Mouse (Mus musculus): Measurements from ENCODE around the gene Gpr142. TPM values are rescaled to one million over a fixed set of nuclear protein-coding genes. Genes with fewer than 3 reads are reported as not detected.

Gene Gpr142
- 0.13 TPM in 1 of 2 replicates, not detected in the other for polyA plus RNA-seq (2014; fragmentation: Nextera tagmentation; extraction: Ambion mirVana)

GRCm38 (mm10) chr11:114798624-114799023, at the start of gene Gpr142:
Gene Gpr142 (plus strand): TSS chr11:114798924.
- Histone ChIP-seq H3K9me3 (ENCODE audit: control insufficient read depth, low read length) (no peaks in the 10 kb centered on the region), H3K36me3 (ENCODE audit: control insufficient read depth, insufficient read depth, low read length) (no peaks in the 10 kb centered on the region), H3K4me2 (ENCODE audit: low read depth, severe bottlenecking) (no peak within 1 kb of the TSS), H3K27ac (replicated peaks; ENCODE audit: low read depth, low read length) (no peak within 1 kb of the TSS), H3K4me3 (ENCODE audit: low read depth, low read length) (no peak within 1 kb of the TSS), H3K27me3 (ENCODE audit: control insufficient read depth, insufficient read depth, low read length) (peaks cover 7% of the 10 kb centered on the region), H3K4me1 (ENCODE audit: control insufficient read depth, insufficient read depth, low read length) (peaks cover 17% of the 10 kb centered on the region), H3K9ac (ENCODE audit: low read length) (no peak within 1 kb of the TSS)
- WGBS: 93% methylated on average over 3 of the region's 3 CpGs
- ATAC-seq (ENCODE audit: insufficient number of reproducible peaks, low FRiP score, low TSS enrichment, low read depth) (no peak), DNase-seq (ENCODE audit: low spot score) (no peak)

- peak within 1 kb of the TSS; percentile 18; the same call in 1 of the 2 replicates for H3K9ac ChIP-seq (ENCODE audit: low read length)
- H3K4me1 ChIP-seq (ENCODE audit: control insufficient read depth, insufficient read depth, low read length): peaks cover 3% of the 10 kb centered on the region; the same call in 1 of the 2 replicates
- peaks cover 17% of the 10 kb centered on the region for H3K27me3 ChIP-seq (ENCODE audit: control insufficient read depth, insufficient read depth, low read length)
- H3K36me3 ChIP-seq (ENCODE audit: control insufficient read depth, insufficient read depth, low read length): no peaks in the 10 kb centered on the region
- 3% methylated on average over 51 of the region's 51 CpGs for WGBS
- H3K27ac ChIP-seq (replicated peaks; ENCODE audit: low read depth, low read length): no peak within 1 kb of the TSS
- no peaks in the 10 kb centered on the region for H3K9me3 ChIP-seq (ENCODE audit: control insufficient read depth, low read length)
- H3K4me3 ChIP-seq (ENCODE audit: low read depth, low read length): peak within 1 kb of the TSS; percentile 40
- ATAC-seq (ENCODE audit: insufficient number of reproducible peaks, low FRiP score, low TSS enrichment, low read depth) (peak; percentile 57; the same call in 1 of the 2 replicates), DNase-seq (ENCODE audit: low spot score) (peak; percentile 73)
- H3K4me2 ChIP-seq (ENCODE audit: low read depth, severe bottlenecking): peak within 1 kb of the TSS; percentile 73
Observed at GRCm38 (mm10) chr11:114764820-114765818, 33.6 kb upstream of the Gpr142 start, which contains the start of gene Kif19a. Gene Kif19a (plus strand): TSS chr11:114765388.

DNA sequence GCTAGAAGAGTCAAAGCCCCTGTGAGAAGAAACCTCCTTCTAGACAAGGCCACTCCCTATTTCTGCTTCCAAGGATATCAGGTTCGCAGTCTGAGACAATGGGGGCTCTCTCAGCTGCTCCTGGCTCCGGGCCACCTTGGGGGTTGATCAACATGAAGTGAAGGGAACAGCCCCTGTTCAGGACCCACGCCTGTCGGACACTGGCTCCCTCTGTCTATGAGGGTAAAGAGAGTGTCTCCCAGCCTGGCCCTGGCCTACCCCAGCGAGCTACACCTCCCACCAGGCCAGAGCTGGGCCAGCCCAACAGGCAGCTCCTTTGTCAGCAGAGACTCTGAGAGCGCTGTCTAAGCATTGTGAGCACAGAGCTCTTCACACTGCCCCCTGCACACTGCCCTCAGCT, 28.8 kb upstream of the Gpr142 start:
- DNase-seq (ENCODE audit: low spot score): no peak
- no peaks in the 10 kb centered on the region for H3K36me3 ChIP-seq (ENCODE audit: control insufficient read depth, insufficient read depth, low read length)
- H3K9ac ChIP-seq (ENCODE audit: low read length): no peak overlapping the region
- peaks cover 1% of the 10 kb centered on the region; the same call in 1 of the 2 replicates for H3K4me1 ChIP-seq (ENCODE audit: control insufficient read depth, insufficient read depth, low read length)
- H3K27ac ChIP-seq (replicated peaks; ENCODE audit: low read depth, low read length): no peak overlapping the region
- peaks cover 17% of the 10 kb centered on the region for H3K27me3 ChIP-seq (ENCODE audit: control insufficient read depth, insufficient read depth, low read length)
- H3K9me3 ChIP-seq (ENCODE audit: control insufficient read depth, low read length): no peaks in the 10 kb centered on the region
- no peak overlapping the region for H3K4me2 ChIP-seq (ENCODE audit: low read depth, severe bottlenecking)
- H3K4me3 ChIP-seq (ENCODE audit: low read depth, low read length): no peak overlapping the region
- ATAC-seq (ENCODE audit: insufficient number of reproducible peaks, low FRiP score, low TSS enrichment, low read depth): no peak
- 69% methylated on average over 6 of the region's 6 CpGs for WGBS

- 62% methylated on average over 2 of the region's 2 CpGs for WGBS
- H3K27me3 ChIP-seq (ENCODE audit: control insufficient read depth, insufficient read depth, low read length): no peaks in the 10 kb centered on the region; the same call in 1 of the 2 replicates
- DNase-seq (ENCODE audit: low spot score): no peak
- no peak overlapping the region for H3K27ac ChIP-seq (replicated peaks; ENCODE audit: low read depth, low read length)
- no peak overlapping the region for H3K4me3 ChIP-seq (ENCODE audit: low read depth, low read length)
- no peaks in the 10 kb centered on the region for H3K36me3 ChIP-seq (ENCODE audit: control insufficient read depth, insufficient read depth, low read length)
- no peaks in the 10 kb centered on the region for H3K4me1 ChIP-seq (ENCODE audit: control insufficient read depth, insufficient read depth, low read length)
- H3K9me3 ChIP-seq (ENCODE audit: control insufficient read depth, low read length): no peaks in the 10 kb centered on the region
- no peak overlapping the region for H3K9ac ChIP-seq (ENCODE audit: low read length)
- H3K4me2 ChIP-seq (ENCODE audit: low read depth, severe bottlenecking): no peak overlapping the region
- no peak for ATAC-seq (ENCODE audit: insufficient number of reproducible peaks, low FRiP score, low TSS enrichment, low read depth)
Observed at GRCm38 (mm10) chr11:114771896-114772295, 26.8 kb upstream of the Gpr142 start.

- H3K27me3 ChIP-seq (ENCODE audit: control insufficient read depth, insufficient read depth, low read length): peaks cover 6% of the 10 kb centered on the region
- WGBS: 52% methylated on average over 9 of the region's 9 CpGs
- no peak for DNase-seq (ENCODE audit: low spot score)
Observed at GRCm38 (mm10) chr11:114780076-114780475, 18.6 kb upstream of the Gpr142 start.

DNA sequence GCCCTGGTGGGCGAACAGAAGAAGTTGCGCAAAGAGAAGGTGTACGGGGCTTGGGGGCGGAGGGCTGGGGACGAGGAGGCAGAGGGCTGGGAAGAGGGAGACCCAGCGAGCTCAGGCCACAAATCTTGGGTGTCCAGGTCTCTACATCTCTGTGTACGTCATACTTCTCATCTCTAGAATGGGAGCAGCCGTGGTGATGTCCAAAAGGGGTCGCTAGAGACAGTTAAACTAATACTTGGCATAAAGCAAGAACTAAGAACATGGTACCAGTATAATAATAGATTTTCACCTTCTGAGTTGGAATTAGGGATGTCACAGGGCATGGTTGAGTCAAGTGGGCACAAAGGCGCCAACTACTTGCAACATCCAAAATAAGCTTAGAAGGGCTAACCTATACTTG, 12.8 kb upstream of the Gpr142 start:
- H3K9ac ChIP-seq (ENCODE audit: low read length): no peak overlapping the region
- DNase-seq (ENCODE audit: low spot score) (no peak), ATAC-seq (ENCODE audit: insufficient number of reproducible peaks, low FRiP score, low TSS enrichment, low read depth) (no peak)
- peaks cover 62% of the 10 kb centered on the region for H3K27me3 ChIP-seq (ENCODE audit: control insufficient read depth, insufficient read depth, low read length)
- no peaks in the 10 kb centered on the region for H3K9me3 ChIP-seq (ENCODE audit: control insufficient read depth, low read length)
- 42% methylated on average over 10 of the region's 10 CpGs for WGBS
- H3K36me3 ChIP-seq (ENCODE audit: control insufficient read depth, insufficient read depth, low read length): no peaks in the 10 kb centered on the region
- H3K27ac ChIP-seq (replicated peaks; ENCODE audit: low read depth, low read length): no peak overlapping the region
- H3K4me3 ChIP-seq (ENCODE audit: low read depth, low read length): peak overlapping the region; percentile 16; the same call in 1 of the 2 replicates
- H3K4me2 ChIP-seq (ENCODE audit: low read depth, severe bottlenecking): peak overlapping the region; percentile 33; the same call in 1 of the 2 replicates
- peaks cover 2% of the 10 kb centered on the region; the same call in 1 of the 2 replicates for H3K4me1 ChIP-seq (ENCODE audit: control insufficient read depth, insufficient read depth, low read length)

More at GRCm38 (mm10) chr11:114780076-114780475, 18.6 kb upstream of the Gpr142 start:
- H3K4me1 ChIP-seq (ENCODE audit: control insufficient read depth, insufficient read depth, low read length): no peaks in the 10 kb centered on the region
- no peak for ATAC-seq (ENCODE audit: insufficient number of reproducible peaks, low FRiP score, low TSS enrichment, low read depth)
- no peaks in the 10 kb centered on the region for H3K9me3 ChIP-seq (ENCODE audit: control insufficient read depth, low read length)
- no peak overlapping the region for H3K4me2 ChIP-seq (ENCODE audit: low read depth, severe bottlenecking)
- no peak overlapping the region for H3K27ac ChIP-seq (replicated peaks; ENCODE audit: low read depth, low read length)
- no peaks in the 10 kb centered on the region for H3K36me3 ChIP-seq (ENCODE audit: control insufficient read depth, insufficient read depth, low read length)
- H3K4me3 ChIP-seq (ENCODE audit: low read depth, low read length): no peak overlapping the region
- no peak overlapping the region for H3K9ac ChIP-seq (ENCODE audit: low read length)

- Histone ChIP-seq H3K9ac (ENCODE audit: low read length) (no peak overlapping the region), H3K27me3 (ENCODE audit: control insufficient read depth, insufficient read depth, low read length) (peaks cover 66% of the 10 kb centered on the region), H3K36me3 (ENCODE audit: control insufficient read depth, insufficient read depth, low read length) (no peaks in the 10 kb centered on the region), H3K4me3 (ENCODE audit: low read depth, low read length) (peak overlapping the region; percentile 16; the same call in 1 of the 2 replicates), H3K4me1 (ENCODE audit: control insufficient read depth, insufficient read depth, low read length) (peaks cover 4% of the 10 kb centered on the region; the same call in 1 of the 2 replicates), H3K9me3 (ENCODE audit: control insufficient read depth, low read length) (no peaks in the 10 kb centered on the region), H3K4me2 (ENCODE audit: low read depth, severe bottlenecking) (peak overlapping the region; percentile 33), H3K27ac (replicated peaks; ENCODE audit: low read depth, low read length) (no peak overlapping the region)
- ATAC-seq (ENCODE audit: insufficient number of reproducible peaks, low FRiP score, low TSS enrichment, low read depth): no peak
- WGBS: 2% methylated on average over 43 of the region's 43 CpGs
- DNase-seq (ENCODE audit: low spot score): peak; percentile 53
Observed at GRCm38 (mm10) chr11:114786326-114786725, 12.4 kb upstream of the Gpr142 start.

- H3K36me3 ChIP-seq (ENCODE audit: control insufficient read depth, insufficient read depth, low read length): no peaks in the 10 kb centered on the region
- DNase-seq (ENCODE audit: low spot score) (no peak), ATAC-seq (ENCODE audit: insufficient number of reproducible peaks, low FRiP score, low TSS enrichment, low read depth) (no peak)
- peaks cover 15% of the 10 kb centered on the region for H3K4me1 ChIP-seq (ENCODE audit: control insufficient read depth, insufficient read depth, low read length)
- no peaks in the 10 kb centered on the region for H3K9me3 ChIP-seq (ENCODE audit: control insufficient read depth, low read length)
- no peak overlapping the region for H3K27ac ChIP-seq (replicated peaks; ENCODE audit: low read depth, low read length)
- H3K9ac ChIP-seq (ENCODE audit: low read length): no peak overlapping the region
- H3K27me3 ChIP-seq (ENCODE audit: control insufficient read depth, insufficient read depth, low read length): peaks cover 79% of the 10 kb centered on the region
- no peak overlapping the region for H3K4me2 ChIP-seq (ENCODE audit: low read depth, severe bottlenecking)
- H3K4me3 ChIP-seq (ENCODE audit: low read depth, low read length): no peak overlapping the region
- 80% methylated on average over 3 of the region's 3 CpGs for WGBS
Observed at GRCm38 (mm10) chr11:114787611-114788010, 11.1 kb upstream of the Gpr142 start.
